15 mouse cellular contexts compared by ENCODE assay signal in genomic region chr17:56103465-56104285, GRCm38 (mm10). TPM values are rescaled to one million over a fixed set of nuclear protein-coding genes. Genes with fewer than 3 reads are reported as not detected.
"Had no signal": no experiment of that assay in that cellular context is flagged by ENCODE, and none has a peak within 500 bp of the region (broad histone marks: within the 10 kb centered on the region; RNA-seq: fewer than 3 reads in every experiment).

No protein-coding gene starts in this region.

- DNase-seq: kidney, postnatal 10 days; kidney, postnatal 4 days; lung, postnatal 14 days; right cerebral cortex, postnatal 14 days; thymus, adult 2 months; thymus, postnatal 25 days had no signal

- H3K4me3 ChIP-seq: layer of hippocampus, adult 2 months; limb, embryonic 12.5 days; liver, embryonic 12.5 days; lung, embryonic 15.5 days; megakaryocyte, embryonic 14.5 days; midbrain, embryonic 12.5 days; stomach, embryonic 15.5 days had no signal

- ATAC-seq: liver, embryonic 12.5 days had no signal

- H3K27ac ChIP-seq: layer of hippocampus, adult 2 months; limb, embryonic 12.5 days; liver, embryonic 12.5 days; lung, embryonic 15.5 days; macrophage; midbrain, embryonic 12.5 days; stomach, embryonic 15.5 days had no signal

RNA-seq across cellular contexts. Expression of gene Lrg1, which starts 18.1 kb away (rescaled TPM):
- total RNA-seq: layer of hippocampus, postnatal 10 days had no signal
